Mouse (Mus musculus) mouse embryonic stem cell (cell line): ENCODE measurements around the gene Rab3il1.

Experiments
- in situ Hi-C, 2 experiments: fragments of 300-500 bp; cut with MboI; formaldehyde crosslinking; loops; 1 replicate in 1 of 2; 3 replicates in 1 of 2; pipeline ENCODE4 v1.14.3; 2019 to 2020; ENCODE audit warnings: low sequenced_read_pairs in 2 of 2, low pct_unique_long_range_greater_than_20kb in 1 of 2, mixed read lengths in 1 of 2; ENCODE audit not compliant: unreplicated experiment in 1 of 2

Rab3il1 gene

GRCm38 (mm10) chr19:10053692-10054260 lies 52.3 kb downstream of the Rab3il1 start:
- in situ Hi-C loops: no loop called here

DNA sequence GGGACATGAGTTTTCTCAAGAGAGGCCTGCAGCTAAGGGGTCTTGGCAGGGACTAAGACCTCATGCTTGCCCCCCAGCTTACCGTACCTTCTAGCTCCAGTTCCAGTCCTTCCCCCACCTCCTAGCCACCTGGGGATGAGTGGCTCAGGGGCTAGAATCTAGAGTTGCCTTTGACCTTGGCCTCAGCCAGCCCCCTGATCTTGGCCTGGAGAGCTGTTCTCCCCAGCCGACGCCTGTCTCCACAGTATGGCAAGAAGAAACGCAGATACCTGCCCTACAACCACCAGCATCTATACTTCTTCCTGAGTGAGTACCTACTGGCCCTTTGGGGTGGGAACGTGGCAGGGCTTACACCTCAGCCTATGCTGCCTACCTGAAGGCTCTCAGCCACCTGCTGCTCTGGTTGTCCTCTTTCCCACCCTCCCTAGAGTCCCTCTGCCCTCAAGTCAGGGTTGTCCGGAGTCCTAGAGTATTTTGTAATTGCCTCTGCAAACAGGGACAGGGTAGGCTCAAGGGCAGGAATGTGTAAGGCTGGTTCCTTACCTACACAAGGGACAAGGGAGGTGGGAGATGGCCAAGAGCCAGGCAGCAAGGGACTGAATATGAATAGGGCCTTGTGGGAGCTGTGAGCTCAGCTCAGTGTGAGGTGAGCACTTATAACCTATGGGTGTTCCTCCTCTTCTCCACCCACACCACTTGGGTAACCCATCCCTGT lies 53.0 kb downstream of the Rab3il1 start:
- in situ Hi-C loops: no loop called here

DNA sequence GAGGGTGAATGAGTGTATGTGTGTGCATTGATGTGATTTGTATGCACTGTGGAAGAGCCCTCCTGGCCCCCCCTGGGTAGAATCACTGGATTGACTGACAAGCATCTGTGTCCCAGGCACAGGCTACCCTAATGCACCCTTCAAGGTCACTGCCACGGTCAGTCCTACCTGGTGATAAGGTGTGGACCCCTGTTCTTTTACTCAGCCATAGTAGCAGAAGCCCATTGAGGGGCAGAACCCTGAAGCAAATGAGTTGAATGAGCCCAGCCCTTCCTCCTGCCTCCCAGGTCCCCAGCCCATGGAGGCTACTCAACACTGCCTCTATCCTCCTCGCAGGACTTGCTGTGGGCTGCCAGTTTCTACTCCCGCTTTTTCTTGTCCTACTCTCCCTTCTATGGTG lies 53.8 kb downstream of the Rab3il1 start:
- in situ Hi-C loops: no loop called here

DNA sequence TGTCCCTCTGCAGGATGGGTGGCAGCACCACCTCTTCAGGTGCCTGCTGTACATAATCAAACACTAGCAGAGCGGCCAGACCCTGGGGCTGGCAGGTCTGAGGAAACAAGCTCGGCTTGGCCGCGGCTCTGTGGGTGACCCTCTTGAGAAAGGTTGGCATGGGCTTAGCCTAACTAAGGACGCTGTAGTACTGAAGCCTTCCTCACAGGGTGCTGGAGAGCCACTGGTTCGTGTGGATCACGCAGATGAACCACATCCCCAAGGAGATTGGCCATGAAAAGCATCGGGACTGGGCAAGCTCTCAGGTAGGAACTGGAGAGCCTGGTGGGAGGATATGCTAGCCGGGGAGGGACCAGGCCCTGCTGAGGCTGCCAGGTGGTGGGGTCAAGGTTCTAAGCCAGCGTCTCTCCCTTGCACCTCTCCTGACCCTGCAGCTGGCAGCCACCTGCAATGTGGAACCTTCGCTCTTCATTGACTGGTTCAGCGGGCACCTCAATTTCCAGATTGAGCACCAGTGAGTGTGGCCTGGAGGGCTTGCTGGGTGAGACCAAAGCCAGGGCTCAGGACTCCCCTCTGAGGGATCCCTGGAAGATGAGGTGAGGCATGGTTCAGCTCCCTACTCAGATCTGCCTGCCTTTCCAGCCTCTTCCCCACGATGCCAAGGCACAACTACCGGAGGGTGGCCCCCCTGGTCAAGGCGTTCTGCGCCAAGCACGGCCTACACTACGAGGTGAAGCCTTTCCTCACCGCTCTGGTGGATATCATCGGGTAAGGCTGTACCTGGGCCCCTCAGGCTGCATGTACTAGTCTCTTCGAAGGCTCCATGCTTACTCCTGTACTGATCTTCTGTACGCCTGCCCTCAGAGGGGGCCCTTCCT lies 54.6 kb downstream of the Rab3il1 start:
- in situ Hi-C loops: no loop called here

DNA sequence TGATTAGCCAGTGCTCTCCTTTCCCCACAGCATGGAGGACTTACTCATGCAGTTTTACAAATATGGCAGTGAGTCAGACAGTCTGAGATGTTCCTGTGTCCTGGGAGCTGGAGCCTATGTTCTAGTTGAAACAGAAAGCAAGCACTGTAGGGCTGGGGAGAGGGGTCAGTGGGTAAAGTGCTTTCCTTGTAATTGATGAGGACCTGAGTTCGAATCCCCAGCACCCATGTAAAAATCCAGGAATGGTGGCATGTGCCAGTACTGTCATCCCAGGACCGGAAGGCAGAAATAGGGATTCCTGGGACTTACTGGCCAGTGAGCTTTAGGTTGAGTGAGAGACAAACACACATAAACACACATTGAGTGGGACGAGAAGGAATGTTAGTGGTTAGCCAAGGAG lies 55.2 kb downstream of the Rab3il1 start:
- in situ Hi-C loops: no loop called here

- in situ Hi-C loops: no loop called here
Observed at GRCm38 (mm10) chr19:10057486-10058351, 56.2 kb downstream of the Rab3il1 start.

DNA sequence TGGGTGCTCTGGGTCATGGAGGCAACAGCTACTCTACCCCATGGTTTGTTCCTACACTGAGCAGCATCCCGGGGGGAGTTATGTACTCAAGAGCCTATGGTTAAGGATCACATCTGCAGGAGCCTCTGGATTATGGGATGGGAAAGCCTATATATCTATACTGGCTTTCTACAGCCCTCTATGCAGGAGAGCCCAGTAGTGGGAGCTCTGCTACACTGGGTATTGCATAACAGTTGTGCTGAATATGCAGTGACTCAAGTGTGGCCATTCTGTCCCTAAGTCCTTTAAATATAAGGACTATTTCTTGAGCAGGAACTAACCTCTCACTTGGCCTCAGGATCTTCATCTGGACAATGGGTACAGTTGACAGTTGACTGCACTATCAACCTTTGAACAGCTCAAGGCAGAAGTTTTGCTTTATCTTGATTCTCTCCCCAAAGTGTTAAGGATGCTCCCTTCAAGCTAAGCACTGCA lies 56.9 kb downstream of the Rab3il1 start:
- in situ Hi-C loops: no loop called here

GRCm38 (mm10) chr19:10058876-10059427 lies 57.5 kb downstream of the Rab3il1 start:
- in situ Hi-C loops: no loop called here

DNA sequence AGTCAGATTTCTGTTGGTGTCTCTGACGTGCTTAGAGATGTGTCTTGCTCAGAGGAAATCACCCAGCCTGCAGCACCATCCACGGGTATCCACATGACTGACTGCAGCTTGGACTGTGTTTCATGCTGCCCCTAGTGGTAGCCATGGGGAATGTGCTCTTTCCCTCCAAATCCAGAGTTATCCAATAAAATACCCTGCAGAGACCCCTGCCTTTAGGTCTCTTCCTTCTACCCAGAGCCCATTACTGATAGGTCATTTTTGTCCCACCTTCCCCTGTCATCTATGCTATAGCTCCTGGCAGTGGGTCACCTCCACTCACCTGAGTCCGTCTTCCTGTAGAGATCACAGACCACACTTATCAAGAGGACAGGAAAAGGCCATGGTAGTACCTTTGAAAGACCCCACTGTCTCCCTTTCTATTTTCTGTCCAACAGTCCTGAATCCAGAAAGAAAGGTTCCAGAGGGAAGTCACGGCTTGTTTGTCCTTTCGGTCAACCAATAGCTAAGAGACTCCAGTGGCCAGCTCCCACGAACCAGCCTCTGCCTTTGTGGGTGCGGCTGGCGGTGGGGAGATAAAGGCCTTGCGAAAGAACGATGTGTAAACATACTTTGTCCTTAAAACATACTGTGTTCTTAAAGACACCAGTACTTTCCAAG lies 58.6 kb downstream of the Rab3il1 start:
- in situ Hi-C loops: no loop called here

DNA sequence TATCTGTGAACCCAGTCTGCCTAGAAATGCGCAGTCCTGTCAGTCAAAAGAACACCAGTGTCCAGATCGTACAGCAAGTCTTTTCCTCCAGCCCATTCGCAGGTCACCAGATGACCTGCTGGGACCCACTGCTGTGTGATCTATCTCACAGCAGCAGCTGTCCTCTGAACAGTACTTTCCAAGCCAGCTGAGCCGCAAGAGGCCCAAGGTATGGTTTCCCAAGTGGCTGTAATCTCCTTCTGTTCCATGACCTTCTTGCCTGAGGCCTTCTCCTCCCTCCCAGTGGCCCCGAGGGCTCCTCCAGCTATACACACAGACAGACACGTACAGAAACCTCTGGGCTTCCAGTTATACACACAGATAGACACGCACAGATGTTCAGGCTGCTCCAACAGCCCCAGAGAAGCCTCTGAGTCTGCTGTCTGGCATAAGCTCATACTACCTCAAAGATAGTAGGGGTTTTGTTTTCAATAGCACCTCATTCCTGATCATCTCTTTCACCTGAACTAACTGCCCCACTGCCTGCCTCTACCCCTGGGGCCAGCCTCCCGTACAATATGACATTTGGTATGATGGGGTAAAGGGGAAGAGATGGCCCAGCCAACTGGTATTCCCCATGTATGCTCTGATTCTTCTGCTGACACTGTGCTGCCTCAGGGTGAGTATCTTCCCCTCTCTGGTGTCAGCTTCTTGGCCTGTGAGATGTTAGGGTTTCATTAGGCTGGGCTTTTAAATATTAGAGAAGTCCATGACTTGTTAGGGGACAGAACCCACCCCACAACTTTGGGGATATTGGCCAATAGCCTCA lies 59.5 kb downstream of the Rab3il1 start:
- in situ Hi-C loops: no loop called here

- in situ Hi-C loops: no loop called here
Observed at GRCm38 (mm10) chr19:10061624-10062023, 60.2 kb downstream of the Rab3il1 start.

- in situ Hi-C loops: no loop called here
Observed at GRCm38 (mm10) chr19:10062292-10062691, 60.8 kb downstream of the Rab3il1 start.

DNA sequence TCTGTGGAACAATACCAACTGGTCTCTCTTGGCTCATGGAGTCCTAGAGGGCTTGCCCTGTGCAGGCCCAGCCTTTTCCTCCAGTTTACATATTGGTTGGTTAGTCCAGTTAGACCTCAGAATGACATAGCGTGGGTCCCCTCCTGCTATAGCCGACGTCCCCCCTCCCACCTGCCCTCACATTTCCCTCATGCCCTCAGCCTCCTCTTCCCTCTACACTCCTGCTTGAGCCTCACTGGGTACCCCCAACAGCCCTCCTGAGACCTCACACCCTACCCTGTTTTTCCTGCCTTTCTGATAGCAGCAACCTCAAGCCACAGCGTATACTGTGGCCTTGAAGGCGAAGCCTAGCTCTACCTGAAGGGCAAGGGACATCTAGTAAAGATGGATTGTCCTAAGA lies 61.4 kb downstream of the Rab3il1 start:
- in situ Hi-C loops: no loop called here

DNA sequence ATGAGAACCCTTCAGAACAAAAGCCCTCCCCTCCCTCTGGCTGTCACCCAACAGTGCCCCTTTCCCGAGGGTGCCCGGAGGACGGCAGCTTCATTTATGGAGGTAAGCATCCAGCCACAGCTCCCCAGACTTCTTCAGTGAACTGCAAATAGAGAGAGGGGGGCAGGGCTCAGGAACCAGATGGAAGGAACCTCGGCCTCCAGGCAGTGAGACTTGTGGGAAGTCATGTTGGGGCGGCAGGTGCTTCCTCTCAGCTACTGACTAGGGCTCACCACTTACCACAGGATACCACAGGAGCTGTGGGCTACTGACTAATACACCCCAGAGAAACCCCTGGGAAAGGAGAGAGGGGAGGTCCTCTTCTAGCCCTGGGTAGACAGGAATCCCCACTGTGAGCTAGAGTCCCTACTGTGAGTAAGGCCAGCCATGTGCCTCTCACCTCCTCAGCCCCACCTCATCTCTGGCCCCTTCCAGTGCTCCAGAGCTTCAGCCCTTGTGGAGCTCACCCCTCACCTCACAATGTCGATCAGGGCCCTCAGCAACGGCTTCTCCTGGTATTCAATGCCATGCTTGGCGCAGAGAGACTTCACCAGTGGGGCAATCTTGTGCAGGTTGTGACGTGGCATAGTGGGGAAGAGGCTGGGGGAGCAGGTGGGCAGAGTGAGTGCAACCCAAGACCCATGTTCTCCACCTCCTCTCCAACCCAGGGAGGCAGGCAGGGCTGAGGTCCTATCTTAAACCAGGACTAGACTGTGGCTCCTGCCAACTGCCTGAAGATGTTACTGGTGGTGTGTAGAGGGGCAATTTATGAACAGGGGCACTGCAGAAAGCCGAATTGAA lies 62.9 kb downstream of the Rab3il1 start:
- in situ Hi-C loops: no loop called here

DNA sequence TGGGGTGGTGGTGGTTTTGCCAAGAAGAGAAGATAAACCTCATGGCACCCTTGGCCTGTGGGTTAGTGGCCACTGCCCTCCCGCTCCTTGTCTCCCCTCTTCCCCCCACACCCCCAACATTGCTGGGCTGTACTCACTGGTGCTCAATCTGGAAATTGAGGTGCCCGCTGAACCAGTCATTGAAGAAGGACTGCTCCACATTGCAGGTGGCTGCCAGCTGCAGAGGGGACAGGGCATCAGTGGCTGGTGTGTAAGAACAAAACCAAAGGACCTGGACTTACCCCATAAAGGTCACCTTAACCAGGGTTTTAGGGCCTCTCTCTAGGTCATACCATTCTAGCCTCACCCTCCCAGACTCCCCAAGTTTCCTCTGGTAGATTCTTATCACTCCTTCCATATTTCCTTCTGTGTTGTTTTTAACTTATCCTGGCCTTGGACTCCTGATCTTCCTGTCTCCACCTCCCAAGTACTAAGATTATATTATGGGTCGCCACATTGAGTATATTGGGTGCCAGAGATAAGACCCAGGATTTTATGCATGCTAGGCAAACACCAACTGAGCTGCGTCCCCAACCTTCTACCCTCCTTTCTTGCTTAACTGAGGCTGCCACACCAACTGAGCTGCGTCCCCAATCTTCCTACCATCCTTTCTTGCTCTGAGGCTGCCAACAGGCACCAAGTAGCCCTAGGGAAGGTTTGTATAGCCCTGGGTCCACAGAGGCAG lies 64.2 kb downstream of the Rab3il1 start:
- in situ Hi-C loops: no loop called here

DNA sequence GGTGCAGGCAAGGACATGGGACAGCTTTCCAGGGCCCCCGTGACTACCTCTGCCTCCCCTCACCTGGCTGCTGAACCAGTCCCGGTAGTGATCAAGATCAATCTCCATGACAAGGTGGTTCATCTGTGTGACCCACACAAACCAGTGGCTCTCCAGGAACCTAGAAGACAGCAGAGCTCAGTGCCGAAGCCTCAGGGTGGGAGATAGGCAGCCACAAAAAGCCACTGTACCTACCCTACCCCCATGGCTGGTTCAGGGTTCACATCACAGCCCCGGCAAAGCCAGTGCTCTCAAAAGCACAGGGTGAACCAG lies 64.7 kb downstream of the Rab3il1 start:
- in situ Hi-C loops: no loop called here
